Mouse (Mus musculus) hindbrain, embryonic 16.5 days (tissue): Measurements from ENCODE around the gene Rgs6. TPM values are rescaled to one million over a fixed set of nuclear protein-coding genes. Genes with fewer than 3 reads are reported as not detected.

Experiments used
- ATAC-seq: fragments of 200-750 bp; cut with Nextera tagmentation; 2 replicates; pipeline ENCODE4 v1.8.0; 2017; ENCODE audit warnings: moderate TSS enrichment, moderate library complexity
- H3K27ac ChIP-seq: fragments of 300-500 bp; sonication (generic); 2 replicates; pipeline ENCODE4 v1.5.1; 2014; ENCODE audit warnings: low read depth, mild to moderate bottlenecking, control low read depth, low read length, moderate library complexity
- H3K27me3 ChIP-seq: fragments of 300-500 bp; sonication (generic); replicated peaks from 2 replicates; pipeline ENCODE4 v1.6.1; 2014; ENCODE audit warnings: low read length; ENCODE audit not compliant: control insufficient read depth, insufficient read depth
- H3K36me3 ChIP-seq: fragments of 300-500 bp; sonication (generic); 2 replicates; pipeline ENCODE4 v1.6.1; 2014; ENCODE audit warnings: mild to moderate bottlenecking, low read length, moderate library complexity, mixed read lengths; ENCODE audit not compliant: control insufficient read depth, insufficient read depth
- H3K4me1 ChIP-seq: fragments of 300-500 bp; sonication (generic); 2 replicates; pipeline ENCODE4 v1.6.1; 2014; ENCODE audit warnings: low read depth, low read length; ENCODE audit not compliant: control insufficient read depth, insufficient read depth
- H3K4me2 ChIP-seq: fragments of 300-500 bp; sonication (generic); 2 replicates; pipeline ENCODE4 v1.6.1; 2014; ENCODE audit warnings: mild to moderate bottlenecking, low read length, control low read depth, moderate library complexity
- H3K4me3 ChIP-seq: fragments of 300-500 bp; sonication (generic); 2 replicates; pipeline ENCODE4 v1.5.1; 2014; ENCODE audit warnings: mild to moderate bottlenecking, low read length, control low read depth, moderate library complexity
- H3K9ac ChIP-seq: fragments of 300-500 bp; sonication (generic); 2 replicates; pipeline ENCODE4 v1.6.1; 2014; ENCODE audit warnings: low read depth, mild to moderate bottlenecking, control low read depth, low read length, moderate library complexity
- H3K9me3 ChIP-seq: fragments of 300-500 bp; sonication (generic); 2 replicates; pipeline ENCODE4 v1.6.1; 2014; ENCODE audit warnings: mild to moderate bottlenecking, low read length, moderate library complexity; ENCODE audit not compliant: control insufficient read depth
- WGBS: fragments of 180-500 bp; shearing (Covaris S2); extraction: QIAGEN DNeasy Blood & Tissue Kit; methylation state at CpG from one replicate; pipeline ENCODE4 v1.1.7; 2014; 5-methylcytosine and 5-hydroxymethylcytosine counted together
- polyA plus RNA-seq: library from polyadenylated mRNA; unstranded; fragments of >200 nt; fragmentation: Nextera tagmentation; extraction: Ambion mirVana; gene quantifications from 2 replicates; pipeline ENCODE4 v1.2.1, GENCODE M21; 2015

Rgs6 gene
- polyA plus RNA-seq, 1 experiment from 2014 or later, result 10.1 TPM

GRCm38 (mm10) chr12:82985300-82985699 lies 397.2 kb downstream of the Rgs6 start:
- WGBS, result 79% methylated on average over 8 of the region's 8 CpGs
- no peak overlapping the region for H3K27ac ChIP-seq
- no peak overlapping the region for H3K9ac ChIP-seq
- H3K4me1 ChIP-seq, result no peaks in the 10 kb centered on the region
- ATAC-seq, result no peak
- no peak overlapping the region for H3K4me2 ChIP-seq
- H3K27me3 ChIP-seq, result no peaks in the 10 kb centered on the region
- no peaks in the 10 kb centered on the region for H3K36me3 ChIP-seq
- no peaks in the 10 kb centered on the region for H3K9me3 ChIP-seq
- H3K4me3 ChIP-seq, result no peak overlapping the region

GRCm38 (mm10) chr12:82987661-82988060 lies 399.6 kb downstream of the Rgs6 start:
- no peaks in the 10 kb centered on the region for H3K27me3 ChIP-seq

GRCm38 (mm10) chr12:82993905-82994304 lies 405.8 kb downstream of the Rgs6 start:
- Histone ChIP-seq H3K36me3 (no peaks in the 10 kb centered on the region), H3K4me1 (no peaks in the 10 kb centered on the region), H3K4me2 (no peak overlapping the region), H3K27ac (no peak overlapping the region), H3K9ac (no peak overlapping the region), H3K9me3 (no peaks in the 10 kb centered on the region), H3K27me3 (no peaks in the 10 kb centered on the region), H3K4me3 (no peak overlapping the region)
- WGBS, result 20% methylated on average over 4 of the region's 4 CpGs
- no peak; the same call in 1 of the 2 replicates for ATAC-seq

More at GRCm38 (mm10) chr12:82987661-82988060, 399.6 kb downstream of the Rgs6 start:
- Histone ChIP-seq H3K27ac (no peak overlapping the region), H3K4me3 (no peak overlapping the region), H3K36me3 (no peaks in the 10 kb centered on the region), H3K9ac (no peak overlapping the region), H3K4me2 (no peak overlapping the region), H3K4me1 (no peaks in the 10 kb centered on the region), H3K9me3 (no peaks in the 10 kb centered on the region)
- 82% methylated on average over 1 of the region's 1 CpGs for WGBS
- no peak for ATAC-seq

- Histone ChIP-seq H3K4me3 (no peak overlapping the region), H3K4me1 (no peaks in the 10 kb centered on the region)
- ATAC-seq, result no peak
Measured at GRCm38 (mm10) chr12:82996775-82997174, 408.7 kb downstream of the Rgs6 start.

GRCm38 (mm10) chr12:82998682-82999332 lies 410.7 kb downstream of the Rgs6 start:
- no peak for ATAC-seq
- Histone ChIP-seq H3K4me3 (no peak overlapping the region), H3K27ac (no peak overlapping the region), H3K9ac (no peak overlapping the region), H3K36me3 (no peaks in the 10 kb centered on the region), H3K27me3 (no peaks in the 10 kb centered on the region), H3K4me1 (no peaks in the 10 kb centered on the region), H3K9me3 (no peaks in the 10 kb centered on the region), H3K4me2 (no peak overlapping the region)
- WGBS, result 91% methylated on average over 10 of the region's 10 CpGs

More at GRCm38 (mm10) chr12:82996775-82997174, 408.7 kb downstream of the Rgs6 start:
- Histone ChIP-seq H3K9ac (no peak overlapping the region), H3K36me3 (no peaks in the 10 kb centered on the region), H3K9me3 (no peaks in the 10 kb centered on the region), H3K27ac (no peak overlapping the region), H3K4me2 (no peak overlapping the region), H3K27me3 (no peaks in the 10 kb centered on the region)
- 32% methylated on average over 4 of the region's 4 CpGs for WGBS

- ATAC-seq, result no peak
- H3K36me3 ChIP-seq, result no peaks in the 10 kb centered on the region
Measured at GRCm38 (mm10) chr12:82999333-83000032, 411.4 kb downstream of the Rgs6 start.

GRCm38 (mm10) chr12:83000033-83000570 lies 412.0 kb downstream of the Rgs6 start:
- Histone ChIP-seq H3K27ac (no peak overlapping the region), H3K27me3 (no peaks in the 10 kb centered on the region), H3K4me2 (no peak overlapping the region), H3K9me3 (no peaks in the 10 kb centered on the region), H3K4me1 (no peaks in the 10 kb centered on the region), H3K36me3 (no peaks in the 10 kb centered on the region), H3K9ac (no peak overlapping the region), H3K4me3 (no peak overlapping the region)
- ATAC-seq, result no peak
- WGBS, result 81% methylated on average over 11 of the region's 11 CpGs

More at GRCm38 (mm10) chr12:82999333-83000032, 411.4 kb downstream of the Rgs6 start:
- H3K4me3 ChIP-seq, result no peak overlapping the region
- no peak overlapping the region for H3K27ac ChIP-seq
- no peak overlapping the region for H3K9ac ChIP-seq
- WGBS, result 82% methylated on average over 7 of the region's 7 CpGs
- no peaks in the 10 kb centered on the region for H3K27me3 ChIP-seq
- no peak overlapping the region for H3K4me2 ChIP-seq
- H3K4me1 ChIP-seq, result no peaks in the 10 kb centered on the region
- H3K9me3 ChIP-seq, result no peaks in the 10 kb centered on the region

- no peak overlapping the region for H3K4me3 ChIP-seq
- no peak overlapping the region for H3K9ac ChIP-seq
- H3K9me3 ChIP-seq, result no peaks in the 10 kb centered on the region
- no peaks in the 10 kb centered on the region for H3K27me3 ChIP-seq
- H3K36me3 ChIP-seq, result no peaks in the 10 kb centered on the region
- H3K4me1 ChIP-seq, result no peaks in the 10 kb centered on the region
- H3K27ac ChIP-seq, result no peak overlapping the region
- no peak for ATAC-seq
- 93% methylated on average over 4 of the region's 4 CpGs for whole genome bisulfite sequencing
- H3K4me2 ChIP-seq, result no peak overlapping the region
Measured at GRCm38 (mm10) chr12:83000957-83001356, 412.9 kb downstream of the Rgs6 start.

- Histone ChIP-seq H3K27me3 (no peaks in the 10 kb centered on the region), H3K27ac (no peak overlapping the region), H3K4me2 (no peak overlapping the region), H3K9me3 (no peaks in the 10 kb centered on the region), H3K4me3 (no peak overlapping the region), H3K9ac (no peak overlapping the region), H3K36me3 (no peaks in the 10 kb centered on the region), H3K4me1 (no peaks in the 10 kb centered on the region)
- 72% methylated on average over 9 of the region's 9 CpGs for WGBS
- no peak for ATAC-seq
Measured at GRCm38 (mm10) chr12:83004014-83004682, 416.1 kb downstream of the Rgs6 start.
